Mouse (Mus musculus) brain, embryonic 14.5 days (tissue): ENCODE measurements around the gene Cd70. TPM values are rescaled to one million over a fixed set of nuclear protein-coding genes. Genes with fewer than 3 reads are reported as not detected.

Source experiments
- DNase-seq: peaks from one replicate; pipeline ENCODE4 v3.0.0-alpha.2; 2011; ENCODE audit warnings: low read depth
- CTCF ChIP-seq: fragments of 200-500 bp; IDR thresholded peaks from 2 replicates; pipeline ENCODE4 v1.5.1; 2012; ENCODE audit warnings: inconsistent platforms, mild to moderate bottlenecking, moderate library complexity, borderline replicate concordance; ENCODE audit not compliant: insufficient read depth, insufficient read length; ENCODE audit errors: extremely low read depth
- POLR2A ChIP-seq: fragments of 200-500 bp; IDR thresholded peaks from 2 replicates; pipeline ENCODE4 v1.6.1; 2012; ENCODE audit warnings: mild to moderate bottlenecking, inconsistent platforms, borderline replicate concordance; ENCODE audit not compliant: poor library complexity, insufficient read depth, insufficient read length, severe bottlenecking; ENCODE audit errors: extremely low read depth
- polyA plus RNA-seq: library from polyadenylated mRNA; depleted of rRNA; stranded (reverse); fragments of >200 nt; gene quantifications from 2 replicates; pipeline ENCODE4 v1.2.3, GENCODE M21; 2012

Gene Cd70
- polyA plus RNA-seq, 1 experiment, result 0.55 TPM

DNA sequence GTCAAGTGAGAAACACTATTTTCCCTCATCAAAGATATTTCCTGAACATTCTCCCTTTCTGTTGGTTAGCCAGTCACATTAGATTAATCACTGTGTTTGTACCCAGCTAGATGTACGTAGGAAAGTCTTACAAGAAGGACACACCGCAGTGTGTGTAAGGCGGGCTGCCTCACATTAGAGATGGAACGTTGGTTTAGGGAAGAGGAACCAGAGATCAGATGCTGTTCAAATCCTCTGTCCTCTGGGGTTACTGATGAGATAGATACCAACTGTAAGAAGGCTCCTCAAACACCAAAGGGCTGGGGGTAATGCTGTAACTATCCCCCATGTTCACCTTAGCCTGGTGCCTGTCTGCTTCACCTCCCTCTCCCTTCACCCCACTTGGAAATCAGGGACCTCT, 24.8 kb downstream of the Cd70 start:
- DNase-seq, result no peak
- no peak for TF ChIP-seq CTCF
- TF ChIP-seq POLR2A, result no peak

DNA sequence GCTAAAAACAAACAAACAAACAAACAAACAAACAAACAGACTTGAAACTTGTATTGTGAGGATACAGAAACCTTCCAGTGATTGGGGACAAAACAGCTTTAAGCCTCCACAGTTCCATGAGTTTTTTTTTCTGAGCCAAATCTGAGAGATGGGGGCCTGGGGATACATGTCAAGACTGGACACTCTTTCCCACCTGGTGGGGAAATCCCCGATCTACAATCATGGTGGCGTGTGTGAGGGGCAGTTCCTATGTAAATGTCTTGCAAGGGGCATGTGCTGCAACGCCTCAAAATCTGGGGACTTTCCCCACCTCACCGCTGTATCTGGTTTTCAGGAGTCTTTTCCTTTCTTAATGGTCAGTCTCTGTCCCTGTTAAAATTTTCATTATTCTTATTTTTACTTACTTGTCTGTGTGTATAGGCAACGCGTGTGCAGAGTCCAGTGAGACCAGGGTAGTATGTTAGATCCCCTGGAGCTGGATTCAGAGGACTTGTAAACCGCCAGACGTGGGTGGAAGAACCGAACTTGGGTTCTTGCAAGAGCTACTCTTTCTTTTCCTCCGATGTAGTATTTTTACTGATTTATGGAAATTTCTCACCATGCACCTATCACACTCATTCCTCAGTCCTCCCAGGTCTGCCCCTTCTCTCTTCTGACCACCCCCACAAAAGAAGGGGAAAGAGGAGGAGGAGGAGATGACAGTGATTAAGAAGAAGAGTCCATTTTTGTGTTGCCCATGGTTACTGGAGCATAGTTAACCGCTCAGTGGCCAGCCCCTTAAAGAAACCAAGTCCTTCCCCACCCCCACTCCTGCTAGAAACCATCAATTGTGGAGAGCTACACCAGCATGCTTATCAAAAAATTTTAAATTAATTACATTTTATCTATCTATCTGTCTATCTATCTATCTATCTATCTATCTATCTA, 26.1 kb downstream of the Cd70 start:
- no peak for DNase-seq
- TF ChIP-seq POLR2A (no peak), CTCF (no peak)

DNA sequence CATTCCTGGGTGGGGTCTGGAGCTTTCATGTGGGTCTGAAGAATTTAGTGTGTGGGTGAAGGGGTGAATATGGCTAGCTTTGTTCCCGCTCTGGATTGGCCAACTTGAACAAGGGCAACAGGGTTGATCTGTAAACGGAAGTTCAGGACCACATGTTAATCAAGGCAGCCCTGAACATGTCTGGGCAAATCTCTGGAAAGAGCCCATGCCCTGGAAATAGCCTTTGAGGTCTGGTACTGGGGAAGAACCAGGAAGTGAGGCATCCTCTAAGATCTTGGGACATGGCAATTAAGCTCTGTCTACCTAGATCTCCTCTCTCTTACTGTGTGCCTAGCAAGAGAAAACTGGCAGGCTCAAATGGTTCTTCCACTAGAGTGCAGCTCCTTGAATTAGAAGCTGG, 27.7 kb downstream of the Cd70 start:
- no peak for DNase-seq
- TF ChIP-seq POLR2A (no peak), CTCF (no peak)

DNA sequence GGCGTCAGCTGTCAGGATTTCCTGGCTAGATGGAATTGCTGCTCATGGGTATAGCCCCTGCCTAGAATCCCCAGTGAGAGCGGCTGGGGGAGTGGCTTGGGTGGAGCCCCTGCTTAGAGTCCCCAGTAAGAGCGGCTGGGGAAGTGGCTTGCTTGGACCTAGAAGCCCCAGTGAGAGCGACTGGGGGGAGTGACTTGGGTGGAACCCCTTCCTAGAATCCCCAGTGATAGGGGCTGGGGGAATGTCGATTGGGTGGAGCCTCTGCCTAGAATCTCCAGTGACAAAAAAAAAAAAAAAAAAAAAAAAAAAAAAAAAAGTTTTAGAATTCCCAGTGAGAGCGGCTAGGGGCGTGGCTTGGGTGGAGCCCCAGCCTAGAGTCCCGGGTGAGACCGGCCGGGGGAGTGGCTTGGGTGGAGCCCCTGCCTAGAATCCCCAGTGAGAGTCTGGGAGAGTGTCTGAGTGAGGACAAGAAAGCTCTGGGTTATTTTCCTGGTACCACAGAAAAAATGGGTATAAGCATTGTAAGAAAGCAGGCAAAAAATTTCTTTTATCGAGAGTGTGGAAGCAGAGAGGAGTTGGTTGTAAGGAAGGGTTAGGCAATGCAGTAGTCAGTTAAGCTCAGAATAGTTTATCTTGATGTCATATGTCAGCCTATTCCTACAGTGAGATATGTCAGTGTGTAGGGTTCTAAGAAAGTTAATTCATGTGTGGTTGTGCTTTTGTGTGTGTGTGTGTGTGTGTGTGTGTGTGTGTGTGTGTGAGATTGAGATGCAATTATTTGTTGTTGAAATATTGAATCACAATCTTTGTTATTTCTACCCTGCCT, 30.8 kb downstream of the Cd70 start:
- TF ChIP-seq CTCF (no peak), POLR2A (no peak)
- peak; percentile 40 for DNase-seq

DNA sequence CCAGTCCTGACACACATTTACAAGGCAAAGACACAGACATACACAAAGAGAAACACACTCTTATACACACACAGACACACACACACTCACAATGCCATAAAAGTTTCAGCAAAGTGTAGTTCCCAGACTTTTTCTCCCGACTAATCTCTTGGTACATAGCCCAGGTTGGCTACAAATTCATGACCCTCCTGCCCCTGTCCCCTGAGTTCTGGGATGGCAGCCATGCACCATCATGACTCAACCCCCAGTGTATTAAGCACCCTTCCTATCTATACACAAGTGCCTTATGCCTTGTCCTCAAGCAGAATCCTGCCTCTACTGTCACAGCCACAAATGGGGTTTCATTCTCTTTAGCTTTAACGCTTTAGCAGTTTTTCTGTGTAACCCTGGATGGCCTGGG, 32.8 kb downstream of the Cd70 start:
- DNase-seq, result no peak
- TF ChIP-seq POLR2A, result no peak
- no peak for TF ChIP-seq CTCF

DNA sequence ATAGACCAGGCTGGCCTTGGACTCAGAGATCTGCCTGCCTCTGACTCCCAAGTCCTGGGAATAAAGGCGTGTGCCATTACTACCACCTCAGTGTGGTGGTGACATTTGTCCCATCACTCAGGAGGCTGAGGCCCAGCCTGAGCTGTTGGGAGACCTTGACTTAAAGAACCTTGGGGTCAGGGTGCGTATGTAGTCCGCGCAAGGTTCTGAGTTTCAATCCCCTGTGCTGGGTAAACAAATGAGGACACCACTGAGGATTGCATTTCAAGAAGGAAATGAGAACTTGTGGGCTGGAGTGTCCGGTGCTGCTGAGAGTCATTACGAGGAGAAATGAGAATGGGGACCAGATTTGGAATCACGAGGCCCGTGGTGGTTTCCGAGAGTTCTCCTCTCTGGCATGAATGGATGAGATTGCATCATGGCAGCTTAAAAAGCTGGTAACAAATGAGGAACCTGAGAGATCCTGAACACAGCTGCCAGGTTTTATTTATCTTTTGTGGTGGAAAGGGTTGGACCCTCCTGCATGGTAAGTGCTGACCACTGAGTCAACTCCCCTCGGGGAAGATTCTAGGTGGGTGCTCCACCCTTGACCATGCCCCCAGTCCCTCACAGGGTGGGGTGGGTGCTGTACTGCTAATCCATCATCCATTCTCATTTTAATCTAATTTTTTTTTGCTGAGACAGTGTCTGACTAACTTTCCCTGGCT, 36.7 kb downstream of the Cd70 start:
- DNase-seq, result no peak
- TF ChIP-seq POLR2A (no peak), CTCF (no peak)

DNA sequence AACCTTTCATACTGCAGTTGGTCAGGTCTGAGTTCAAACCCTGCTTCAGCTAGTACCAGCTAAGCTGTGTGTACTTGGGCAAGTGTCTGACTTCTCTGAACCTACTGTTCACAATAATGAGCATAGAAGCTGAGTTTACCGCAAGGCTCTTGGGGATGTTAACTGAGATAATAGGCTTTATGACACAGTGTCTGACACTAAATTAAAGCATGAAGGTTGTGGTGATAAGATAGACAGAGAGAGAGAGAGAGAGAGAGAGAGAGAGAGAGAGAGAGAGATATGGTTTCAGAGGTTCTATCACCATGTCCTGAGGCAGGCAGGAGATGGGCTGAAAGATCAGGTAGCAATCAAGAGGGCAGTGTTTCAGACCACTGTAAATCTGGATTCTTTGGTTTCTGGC, 39.6 kb downstream of the Cd70 start:
- TF ChIP-seq CTCF (no peak), POLR2A (no peak)
- no peak for DNase-seq

DNA sequence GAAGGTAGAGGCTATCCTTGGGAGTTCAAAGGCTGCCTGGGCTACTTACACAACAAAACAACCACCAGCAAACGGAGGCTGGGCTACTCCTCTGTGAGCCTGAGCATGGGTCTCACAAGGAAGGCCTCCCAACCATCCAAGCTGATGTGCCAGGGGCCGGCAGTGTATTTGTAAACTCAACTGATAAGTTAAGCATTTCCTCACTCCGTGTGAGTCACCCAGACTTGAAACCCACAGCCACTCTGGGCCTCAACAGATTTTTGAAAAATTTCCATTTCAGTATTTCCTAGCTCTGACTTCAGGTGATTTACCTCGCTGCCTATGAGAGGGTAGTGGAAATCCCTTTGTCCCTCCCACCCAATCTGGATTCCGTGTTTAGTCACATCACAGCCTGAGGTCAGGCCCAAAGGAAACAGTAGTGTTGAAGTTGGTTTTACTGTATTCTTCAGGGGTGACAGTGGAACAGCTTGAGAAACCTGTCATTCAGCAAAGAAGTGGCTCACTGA, 40.9 kb downstream of the Cd70 start:
- TF ChIP-seq POLR2A (no peak), CTCF (no peak)
- DNase-seq, result no peak

DNA sequence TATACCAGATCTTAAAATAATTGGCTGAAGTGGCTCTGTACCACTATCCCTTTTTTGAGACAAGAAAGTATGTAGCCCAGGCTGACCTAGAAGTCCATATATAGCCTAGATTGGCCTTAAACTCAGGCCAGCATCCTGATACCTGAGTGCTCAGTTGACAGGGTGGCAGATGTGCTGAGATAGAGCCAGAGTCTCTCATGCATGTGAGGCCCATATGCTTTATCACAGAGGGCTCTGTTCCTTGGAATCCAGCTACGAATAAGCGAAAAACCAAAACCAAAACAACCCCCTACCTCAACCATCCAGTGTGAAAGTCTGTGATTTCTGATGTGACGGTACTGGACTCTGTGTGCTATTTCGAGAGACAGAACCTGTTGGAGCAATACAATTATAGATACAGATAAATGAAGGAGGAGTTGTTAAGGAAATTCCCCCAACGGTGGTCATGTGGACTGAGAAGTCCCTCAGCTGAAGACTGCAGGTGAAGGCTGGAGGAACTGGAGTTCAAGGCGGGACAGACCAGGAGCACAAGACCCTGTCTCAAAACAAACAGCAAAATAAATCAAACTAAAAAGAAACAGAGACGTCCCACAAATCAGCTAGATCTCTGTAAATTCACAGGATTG, 41.4 kb downstream of the Cd70 start:
- no peak for TF ChIP-seq CTCF
- TF ChIP-seq POLR2A, result no peak
- no peak for DNase-seq

DNA sequence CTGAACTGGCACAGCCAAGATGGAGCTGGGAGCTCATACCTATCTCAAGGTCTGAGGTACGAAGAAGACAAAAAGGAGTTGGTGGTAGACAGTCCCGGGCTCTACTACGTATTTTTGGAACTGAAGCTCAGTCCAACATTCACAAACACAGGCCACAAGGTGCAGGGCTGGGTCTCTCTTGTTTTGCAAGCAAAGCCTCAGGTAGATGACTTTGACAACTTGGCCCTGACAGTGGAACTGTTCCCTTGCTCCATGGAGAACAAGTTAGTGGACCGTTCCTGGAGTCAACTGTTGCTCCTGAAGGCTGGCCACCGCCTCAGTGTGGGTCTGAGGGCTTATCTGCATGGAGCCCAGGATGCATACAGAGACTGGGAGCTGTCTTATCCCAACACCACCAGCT, 42.5 kb downstream of the Cd70 start:
- DNase-seq, result no peak
- TF ChIP-seq POLR2A (no peak), CTCF (no peak)
